Mouse (Mus musculus) CH12.LX (cell line): ENCODE measurements around the gene Yy1.

Experiments used
- BHLHE40 ChIP-seq: IDR thresholded peaks from 2 replicates; pipeline ENCODE4 v1.6.1; 2011; ENCODE audit warnings: mild to moderate bottlenecking, low read depth, low read length, improper control_type of control experiment
- CTCF ChIP-seq, 2 experiments: IDR thresholded peaks in 1 of 2; conservative IDR thresholded peaks in 1 of 2; 2 replicates each; pipeline ENCODE4 v1.5.1; 2011 to 2012; ENCODE audit warnings: low read depth in 2 of 2, low read length in 2 of 2, improper control_type of control experiment in 1 of 2, inconsistent platforms in 1 of 2, mild to moderate bottlenecking in 1 of 2, moderate library complexity in 1 of 2
- ELF1 ChIP-seq: IDR thresholded peaks from 2 replicates; pipeline ENCODE4 v1.6.1; 2014; ENCODE audit warnings: low read depth, mild to moderate bottlenecking, inconsistent platforms, low read length, improper control_type of control experiment
- EP300 ChIP-seq: IDR thresholded peaks from 2 replicates; pipeline ENCODE4 v1.6.1; 2011; ENCODE audit warnings: low read length, improper control_type of control experiment
- GABPA ChIP-seq: IDR thresholded peaks from 2 replicates; pipeline ENCODE4 v1.6.1; 2012; ENCODE audit warnings: low read depth, low read length, improper control_type of control experiment, inconsistent platforms; ENCODE audit not compliant: insufficient replicate concordance
- JUND ChIP-seq: conservative IDR thresholded peaks from 2 replicates; pipeline ENCODE4 v1.6.1; 2011; ENCODE audit warnings: low read depth, low read length, improper control_type of control experiment
- MAX ChIP-seq: IDR thresholded peaks from 2 replicates; pipeline ENCODE4 v1.6.1; 2011; ENCODE audit warnings: low read length, improper control_type of control experiment
- NELFE ChIP-seq: IDR thresholded peaks from 2 replicates; pipeline ENCODE4 v1.6.1; 2011; ENCODE audit warnings: low read depth, low read length, improper control_type of control experiment
- NRF1 ChIP-seq: IDR thresholded peaks from 2 replicates; pipeline ENCODE4 v1.6.1; 2014; ENCODE audit warnings: low read depth, mild to moderate bottlenecking, inconsistent platforms, low read length, improper control_type of control experiment, moderate library complexity
- POLR2A ChIP-seq: IDR thresholded peaks from 2 replicates; pipeline ENCODE4 v1.6.1; 2011; ENCODE audit warnings: low read depth, mild to moderate bottlenecking, improper control_type of control experiment, low read length
- SMC3 ChIP-seq: IDR thresholded peaks from 2 replicates; pipeline ENCODE4 v1.6.1; 2011; ENCODE audit warnings: low read depth, low read length, improper control_type of control experiment
- ZC3H11A ChIP-seq: IDR thresholded peaks from 2 replicates; pipeline ENCODE4 v1.6.1; 2012; ENCODE audit warnings: low read depth, mild to moderate bottlenecking, inconsistent platforms, low read length, improper control_type of control experiment
- ZMIZ1 ChIP-seq: IDR thresholded peaks from 2 replicates; pipeline ENCODE4 v1.6.1; 2012; ENCODE audit warnings: low read depth, mild to moderate bottlenecking, inconsistent platforms, low read length, improper control_type of control experiment
- ZNF384 ChIP-seq: IDR thresholded peaks from 2 replicates; pipeline ENCODE4 v1.6.1; 2012; ENCODE audit warnings: low read depth, low read length, improper control_type of control experiment, inconsistent platforms

DNA sequence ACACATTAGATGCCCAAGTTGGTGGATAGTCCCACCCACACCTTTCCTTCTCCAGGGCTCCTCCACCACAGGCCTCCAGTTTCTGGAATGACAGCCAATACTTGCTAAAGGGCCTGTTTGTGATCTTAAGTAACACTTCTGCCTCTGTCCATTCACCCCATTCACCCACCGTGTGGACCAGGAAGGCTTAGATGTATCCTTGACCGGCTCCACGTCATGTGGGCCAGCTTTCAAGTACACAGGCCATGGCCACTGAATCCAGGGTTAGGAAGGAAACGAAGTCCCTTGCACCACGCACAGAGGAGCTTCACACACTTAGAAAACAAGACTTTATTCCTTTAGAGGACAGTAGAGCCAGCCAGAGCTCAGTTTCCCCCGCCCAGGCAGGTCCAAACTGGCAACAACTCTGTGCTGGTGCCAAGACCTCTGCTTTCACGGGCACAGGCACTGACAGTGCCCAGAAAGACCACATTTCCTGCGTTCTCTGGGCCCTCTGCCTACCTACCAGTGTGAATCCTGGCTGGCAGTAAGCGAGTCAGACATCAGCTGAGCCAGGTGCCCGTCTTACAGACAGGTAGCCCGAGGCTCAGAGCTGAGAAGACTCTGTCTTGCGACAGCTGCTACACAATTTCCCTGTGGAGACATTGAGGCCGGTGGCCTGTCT, 32.9 kb downstream of the Yy1 start:
- TF ChIP-seq POLR2A = no peak
- TF ChIP-seq ZNF384 = no peak
- TF ChIP-seq CTCF (conservative IDR thresholded peaks at IDR 0.05 in 1 of 2, IDR thresholded peaks at IDR 0.05 in 1 of 2; ENCODE audit: low read depth in 2 of 2, low read length in 2 of 2) = no peak
- TF ChIP-seq MAX = no peak
- no peak for TF ChIP-seq ELF1
- no peak for TF ChIP-seq NRF1
- TF ChIP-seq BHLHE40 = no peak
- no peak for TF ChIP-seq NELFE
- TF ChIP-seq GABPA = no peak
- no peak for TF ChIP-seq ZC3H11A
- no peak for TF ChIP-seq JUND
- no peak for TF ChIP-seq EP300
- TF ChIP-seq ZMIZ1 = no peak
- no peak for TF ChIP-seq SMC3
